Mouse (Mus musculus): ENCODE results near the gene Fbxl21.

Fbxl21 gene

DNA sequence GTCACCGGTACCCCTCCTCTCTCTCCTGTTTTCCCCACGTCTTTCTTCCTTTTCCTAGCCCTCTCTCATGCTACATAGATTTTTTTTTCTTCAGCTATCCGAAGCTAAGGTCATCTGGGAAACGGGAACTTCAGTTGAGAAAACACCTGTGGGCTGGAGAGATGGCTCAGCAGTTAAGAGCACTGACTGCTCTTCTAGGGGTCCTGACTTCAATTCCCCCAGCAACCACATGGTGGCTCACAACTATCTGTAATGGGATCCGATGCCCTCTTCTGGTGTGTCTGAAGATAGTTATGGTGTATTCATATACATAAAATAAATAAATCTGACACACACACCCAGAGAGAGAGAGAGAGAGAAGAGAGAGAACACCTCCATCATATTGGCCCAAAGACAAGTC lies 13.3 kb downstream of the Fbxl21 start:
- no peak for DNase-seq

GRCm38 (mm10) chr13:56537026-56537425 lies 14.8 kb downstream of the Fbxl21 start:
- peak in 1 of 2 experiments; percentile 42 for DNase-seq

- peak; percentile 52 to 68 for DNase-seq
These were observed 17.6 kb downstream of the Fbxl21 start for GRCm38 (mm10) chr13:56539846-56540245.

GRCm38 (mm10) chr13:56543805-56544204 lies 21.5 kb downstream of the Fbxl21 start:
- no peak for DNase-seq

GRCm38 (mm10) chr13:56544956-56545355 lies 22.7 kb downstream of the Fbxl21 start:
- no peak for DNase-seq

- DNase-seq = no peak
These were observed 26.1 kb downstream of the Fbxl21 start, which contains the start of gene Lect2 for GRCm38 (mm10) chr13:56548401-56548800. Lect2 (minus strand) TSS chr13:56548502.

DNA sequence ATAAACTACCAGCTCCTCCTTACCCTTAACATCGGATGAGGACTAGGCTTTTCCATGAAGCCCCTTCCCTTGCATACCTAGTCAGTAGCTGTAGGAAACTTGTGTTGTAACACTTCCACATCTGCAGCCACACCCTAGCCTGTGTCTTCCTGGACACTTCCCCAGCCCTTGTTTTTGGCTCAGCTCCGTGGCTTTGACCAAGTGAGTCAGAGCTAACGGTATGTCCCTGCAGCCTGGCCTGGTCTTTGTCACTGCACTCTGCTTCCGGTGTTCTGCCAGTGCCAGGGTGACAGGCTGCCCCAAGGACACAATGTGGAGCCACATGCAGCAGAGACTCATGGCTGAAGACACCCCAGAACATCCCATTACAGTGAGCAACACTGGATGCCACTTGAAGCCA lies 27.1 kb downstream of the Fbxl21 start:
- peak; percentile 24 to 72 for DNase-seq

DNA sequence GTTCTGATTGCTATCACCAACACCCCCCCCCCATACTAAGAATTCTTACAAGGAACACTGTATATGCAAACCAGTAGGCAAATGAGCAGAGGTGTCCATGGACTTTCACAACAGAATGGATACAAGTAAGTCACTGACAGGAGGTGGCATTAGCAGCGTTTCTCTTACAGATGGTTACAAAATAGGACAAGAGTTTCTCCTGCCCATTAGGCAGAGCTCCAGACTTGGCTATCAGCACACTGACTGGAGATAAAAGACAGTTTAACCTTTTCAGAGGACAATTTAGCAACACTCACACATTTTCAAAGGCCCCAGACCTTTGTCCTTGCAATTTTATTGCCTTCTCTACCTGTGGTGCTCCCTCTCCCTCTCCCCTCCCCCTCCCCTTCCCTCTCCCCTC lies 28.3 kb downstream of the Fbxl21 start:
- peak in 1 of 2 experiments; percentile 32 for DNase-seq

- no peak for DNase-seq
These were observed 29.4 kb downstream of the Fbxl21 start for GRCm38 (mm10) chr13:56551661-56552060.

DNA sequence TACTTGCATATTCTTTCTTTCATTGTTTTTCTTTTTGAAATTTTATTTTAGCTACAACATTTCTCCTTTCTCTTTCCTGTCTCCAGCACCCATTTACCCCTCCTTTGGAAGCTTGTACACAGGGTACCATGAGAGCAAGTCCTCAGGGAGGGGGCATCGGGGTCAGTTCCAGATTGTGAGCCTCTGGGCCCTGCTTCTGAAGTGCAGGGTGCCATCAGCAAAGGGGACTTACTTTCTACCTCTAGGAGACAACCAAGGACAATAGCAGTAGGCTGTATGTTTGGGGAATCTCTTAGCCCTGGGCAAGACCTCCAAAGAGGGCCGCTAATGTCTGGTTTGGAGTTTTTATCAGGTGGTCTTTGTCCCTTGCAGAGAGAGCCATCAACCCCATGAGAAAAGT lies 31.7 kb downstream of the Fbxl21 start:
- DNase-seq = no peak

GRCm38 (mm10) chr13:56554409-56554808 lies 32.1 kb downstream of the Fbxl21 start:
- peak in 1 of 2 experiments; percentile 41 for DNase-seq

- peak; percentile 70 to 83 for DNase-seq
These were observed 33.7 kb downstream of the Fbxl21 start for GRCm38 (mm10) chr13:56555957-56556356.

GRCm38 (mm10) chr13:56556701-56557100 lies 34.4 kb downstream of the Fbxl21 start:
- peak; percentile 57 to 90 for DNase-seq

DNA sequence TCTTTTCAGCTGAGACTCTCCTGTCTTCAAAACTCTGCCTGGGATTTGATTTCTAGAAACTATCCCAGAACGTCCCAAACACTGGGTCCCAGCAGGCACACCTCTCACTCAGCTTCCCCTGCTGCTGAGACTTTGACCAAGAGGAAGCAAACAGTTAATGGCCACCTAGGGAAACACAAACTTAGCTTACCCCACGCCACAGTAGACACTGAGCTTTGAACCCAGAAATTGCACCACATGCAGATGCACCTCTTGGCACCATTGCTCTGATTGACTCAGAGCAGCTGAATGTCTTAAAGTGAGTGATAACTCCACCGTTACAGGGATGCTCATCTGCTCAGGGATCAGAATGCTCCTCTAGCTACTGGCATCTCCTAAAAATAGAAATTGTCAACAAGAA lies 36.5 kb downstream of the Fbxl21 start:
- DNase-seq = peak; percentile 58 to 81

DNA sequence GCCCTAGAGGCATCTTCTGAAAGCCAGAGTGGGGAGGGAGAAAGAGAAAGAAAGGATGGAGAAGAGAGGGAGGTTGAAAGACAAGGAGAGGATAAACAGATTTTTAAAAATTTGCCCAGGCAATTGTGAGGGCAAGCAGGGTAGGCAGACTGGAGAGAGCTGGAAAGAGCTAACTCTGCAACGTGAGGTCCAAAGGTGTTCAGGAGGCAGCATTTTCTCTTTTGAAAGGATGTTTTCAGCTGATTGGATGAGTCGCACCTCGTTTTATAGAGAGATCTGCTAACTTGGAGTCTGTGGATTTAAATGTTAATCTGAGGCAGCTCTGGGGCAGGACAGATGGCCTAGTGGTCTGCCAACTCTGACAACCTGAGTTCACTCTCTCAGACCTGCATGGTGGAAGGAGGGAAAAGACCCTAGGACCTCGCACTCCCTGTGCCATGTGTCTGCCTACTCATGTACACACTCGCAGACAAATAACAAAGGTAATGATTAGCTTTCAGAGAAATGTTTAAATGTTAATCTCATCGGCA lies 37.6 kb downstream of the Fbxl21 start:
- peak in 1 of 2 experiments; percentile 60 for DNase-seq

- peak; percentile 78 to 91 for DNase-seq
These were observed 38.9 kb downstream of the Fbxl21 start for GRCm38 (mm10) chr13:56561129-56561528.

GRCm38 (mm10) chr13:56563075-56563474 lies 40.8 kb downstream of the Fbxl21 start:
- peak; percentile 61 to 68 for DNase-seq

DNA sequence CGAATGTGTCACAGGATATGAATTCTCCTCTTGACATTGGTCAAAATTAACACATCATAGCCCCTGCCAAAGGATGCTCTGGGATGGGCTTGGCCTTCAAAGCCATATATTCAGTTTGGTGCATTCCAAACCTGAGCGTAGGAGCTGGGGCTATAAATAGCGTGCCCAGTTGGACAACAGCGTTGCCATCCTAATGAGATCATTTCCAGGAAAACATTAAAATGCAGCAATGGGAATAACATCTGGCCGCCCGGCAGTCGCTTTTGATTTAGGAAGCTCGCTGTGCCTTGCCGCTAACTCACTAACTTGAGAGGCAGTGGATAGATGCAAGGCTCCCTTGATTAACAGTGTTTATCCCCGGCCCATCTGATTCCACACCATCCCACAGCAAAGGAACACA lies 44.1 kb downstream of the Fbxl21 start:
- no peak for DNase-seq

- DNase-seq = no peak
These were observed 49.4 kb downstream of the Fbxl21 start for GRCm38 (mm10) chr13:56571645-56572044.

- DNase-seq = no peak
These were observed 52.8 kb downstream of the Fbxl21 start for GRCm38 (mm10) chr13:56575074-56575473.

DNA sequence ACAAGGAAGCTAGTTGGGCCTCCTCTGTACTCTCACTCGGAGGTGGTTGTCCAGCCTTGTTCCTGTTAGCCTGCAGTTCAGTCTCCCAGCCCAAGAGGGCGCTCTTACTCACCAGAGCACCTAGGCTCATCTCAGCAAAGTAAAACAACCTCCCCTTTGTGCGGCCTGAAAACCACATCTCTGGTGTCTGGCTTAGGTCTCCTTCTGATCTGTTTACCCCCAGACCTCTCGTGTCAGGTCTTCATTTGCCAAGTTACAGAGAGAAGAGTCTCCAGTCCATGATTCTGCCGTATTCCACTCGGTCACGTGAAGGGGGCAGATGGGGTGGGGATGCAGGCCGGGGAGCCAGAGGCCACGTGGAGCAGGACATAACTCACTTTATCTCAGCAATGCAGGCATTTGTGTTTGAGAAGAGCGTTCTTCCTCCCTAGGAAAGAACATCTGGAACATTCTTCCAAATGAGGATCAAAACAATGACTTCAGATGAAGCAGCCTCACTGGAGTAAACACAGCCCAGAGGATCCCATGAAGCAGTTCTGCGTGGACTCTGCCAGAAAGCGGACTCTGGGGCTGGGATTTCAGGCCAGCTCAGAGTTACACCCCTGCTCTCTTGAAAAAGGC lies 53.5 kb downstream of the Fbxl21 start:
- DNase-seq = peak; percentile 77 to 88

- DNase-seq = no peak
These were observed 55.8 kb downstream of the Fbxl21 start for GRCm38 (mm10) chr13:56578097-56578496.

DNA sequence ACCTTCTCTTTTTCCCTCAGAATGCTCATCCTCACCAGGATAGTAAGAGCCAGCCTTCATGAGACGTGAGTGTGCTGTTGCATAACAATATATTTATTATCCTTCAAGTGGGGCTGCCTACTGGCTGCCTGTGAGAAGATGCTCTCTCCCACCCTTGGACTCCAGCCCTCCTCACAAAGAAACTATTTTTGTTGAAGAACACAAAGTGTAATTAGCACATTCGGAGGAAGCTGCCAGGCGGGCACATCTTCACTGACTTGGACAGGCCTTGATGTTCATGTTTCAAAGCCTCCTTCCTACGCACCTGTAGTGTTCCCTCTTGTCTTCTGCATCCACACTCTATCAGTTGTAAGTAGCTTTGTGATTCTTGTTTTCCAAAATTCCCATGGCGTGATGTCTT lies 58.2 kb downstream of the Fbxl21 start:
- no peak for DNase-seq

DNA sequence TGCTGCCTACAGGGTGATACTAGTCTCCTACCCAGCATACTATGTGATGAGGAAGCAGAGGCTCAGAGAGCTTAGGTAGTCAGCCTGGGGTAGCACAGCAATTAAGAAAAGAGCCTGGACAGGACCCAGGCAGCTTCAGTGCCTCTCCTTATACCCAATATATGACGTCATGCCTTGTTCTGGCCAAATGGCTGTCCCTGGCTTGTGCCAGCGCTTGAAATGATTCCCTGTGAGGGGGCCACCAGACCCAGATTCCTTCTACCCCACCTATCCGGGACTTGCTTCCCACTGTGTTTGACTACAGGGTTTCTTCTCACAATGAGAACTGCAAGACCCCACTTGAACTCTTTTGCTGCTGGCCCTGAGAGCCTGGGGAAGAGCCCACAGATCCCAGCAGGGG lies 59.2 kb downstream of the Fbxl21 start:
- DNase-seq = no peak

GRCm38 (mm10) chr13:56581961-56582434 lies 59.7 kb downstream of the Fbxl21 start:
- peak in 1 of 2 experiments; percentile 45 for DNase-seq
